Mouse (Mus musculus) ES-E14 (cell line): ENCODE data around the gene Fam178b. TPM values are rescaled to one million over a fixed set of nuclear protein-coding genes. Genes with fewer than 3 reads are reported as not detected.

Experiments
- DNase-seq: peaks from one replicate; pipeline ENCODE4 v3.0.0-alpha.2; 2013; ENCODE audit warnings: low read depth, low spot score
- H3K27ac ChIP-seq: 2 replicates; pipeline ENCODE4 v1.5.1; 2012; ENCODE audit warnings: low read depth, mild to moderate bottlenecking, low read length, moderate library complexity, mixed read lengths; ENCODE audit not compliant: poor library complexity, insufficient read depth, severe bottlenecking
- H3K36me3 ChIP-seq: 2 replicates; pipeline ENCODE4 v1.6.1; 2012; ENCODE audit warnings: mild to moderate bottlenecking, low read length, moderate library complexity, mixed read lengths; ENCODE audit not compliant: control insufficient read depth, poor library complexity, insufficient read depth, severe bottlenecking
- H3K4me1 ChIP-seq, 2 experiments: fragments of 150-350 bp in 1 of 2; sonication (generic) in 1 of 2; 2 replicates each; pipeline ENCODE4 v1.6.1; 2012; ENCODE audit warnings: low read length in 2 of 2, mild to moderate bottlenecking in 1 of 2, mixed read lengths in 1 of 2; ENCODE audit not compliant: control insufficient read depth in 2 of 2, insufficient read depth in 2 of 2, poor library complexity in 1 of 2
- H3K4me3 ChIP-seq, 2 experiments: fragments of 150-350 bp in 1 of 2; sonication (generic) in 1 of 2; 2 replicates each; pipeline ENCODE4 v1.5.1; 2012; ENCODE audit warnings: low read length in 2 of 2, low read depth in 1 of 2, mild to moderate bottlenecking in 1 of 2, mixed read lengths in 1 of 2; ENCODE audit not compliant: insufficient read depth in 1 of 2, poor library complexity in 1 of 2, severe bottlenecking in 1 of 2
- H3K9ac ChIP-seq: 2 replicates; pipeline ENCODE4 v1.6.1; 2012; ENCODE audit warnings: low read depth, mild to moderate bottlenecking, low read length, mixed read lengths; ENCODE audit not compliant: poor library complexity, insufficient read depth, severe bottlenecking
- H3K9me3 ChIP-seq: fragments of 150-350 bp; sonication (generic); 2 replicates; pipeline ENCODE4 v1.6.1; 2012; ENCODE audit warnings: low read depth, mild to moderate bottlenecking, low read length; ENCODE audit not compliant: control insufficient read depth, insufficient read depth
- CHD2 ChIP-seq: IDR thresholded peaks from 2 replicates; pipeline ENCODE4 v1.6.1; 2014; ENCODE audit warnings: mild to moderate bottlenecking, low read depth, low read length, inconsistent platforms
- HCFC1 ChIP-seq: IDR thresholded peaks from 2 replicates; pipeline ENCODE4 v1.6.1; 2012; ENCODE audit warnings: low read length, inconsistent platforms, borderline replicate concordance; ENCODE audit not compliant: insufficient read depth
- MAFK ChIP-seq: IDR thresholded peaks from 2 replicates; pipeline ENCODE4 v1.6.1; 2014; ENCODE audit warnings: mild to moderate bottlenecking, low read depth, low read length, inconsistent platforms; ENCODE audit not compliant: insufficient read depth
- ZC3H11A ChIP-seq: IDR thresholded peaks from 2 replicates; pipeline ENCODE4 v1.6.1; 2012; ENCODE audit warnings: low read depth, mild to moderate bottlenecking, inconsistent platforms, low read length, borderline replicate concordance
- ZNF384 ChIP-seq: IDR thresholded peaks from 2 replicates; pipeline ENCODE4 v1.6.1; 2012; ENCODE audit warnings: low read depth, low read length, inconsistent platforms
- in situ Hi-C, 2 experiments: fragments of 600-800 bp; cut with MboI; formaldehyde crosslinking; loops; one replicate each; pipeline ENCODE4 v1.15.1; 2025; ENCODE audit warnings: low sequenced_read_pairs in 2 of 2, inconsistent platforms in 1 of 2; ENCODE audit not compliant: unreplicated experiment in 2 of 2
- total RNA-seq: library from RNA; depleted of rRNA; stranded (reverse); fragments of 300-350 nt; gene quantifications from 2 replicates; pipeline ENCODE4 v1.2.3, GENCODE M21; 2012

Fam178b gene
- total RNA-seq, 1 experiment, result 8.0 TPM

- peaks cover 9 to 44% of the 10 kb centered on the region in 2 experiments; a peak in 3 of 4 replicates for H3K4me1 ChIP-seq
- no peak overlapping the region for H3K4me3 ChIP-seq
- no peak overlapping the region for H3K27ac ChIP-seq
- TF ChIP-seq CHD2, result no peak
- TF ChIP-seq ZC3H11A, result no peak
- no peak for TF ChIP-seq HCFC1
- no peak for TF ChIP-seq MAFK
- no peak for TF ChIP-seq ZNF384
- no peak overlapping the region for H3K9ac ChIP-seq
- H3K36me3 ChIP-seq, result no peaks in the 10 kb centered on the region
- in situ Hi-C loops, result no loop called here
- DNase-seq, result no peak
- no peaks in the 10 kb centered on the region for H3K9me3 ChIP-seq
Observed at GRCm38 (mm10) chr1:36574196-36574955, 108.6 kb downstream of the Fam178b start.

GRCm38 (mm10) chr1:36573524-36573923 lies 109.5 kb downstream of the Fam178b start:
- Histone ChIP-seq H3K9ac (no peak overlapping the region), H3K36me3 (no peaks in the 10 kb centered on the region), H3K4me3 (no peak overlapping the region), H3K27ac (no peak overlapping the region), H3K4me1 (peaks cover 9 to 49% of the 10 kb centered on the region in 2 experiments; a peak in 3 of 4 replicates), H3K9me3 (no peaks in the 10 kb centered on the region)
- in situ Hi-C loops, result no loop called here
- no peak for TF ChIP-seq HCFC1
- no peak for TF ChIP-seq ZNF384
- no peak for TF ChIP-seq CHD2
- TF ChIP-seq MAFK, result no peak
- no peak for TF ChIP-seq ZC3H11A
- DNase-seq, result no peak

- Histone ChIP-seq H3K27ac (no peak overlapping the region), H3K4me3 (no peak overlapping the region), H3K36me3 (no peaks in the 10 kb centered on the region), H3K9ac (no peak overlapping the region), H3K9me3 (no peaks in the 10 kb centered on the region), H3K4me1 (peaks cover 9 to 54% of the 10 kb centered on the region in 2 experiments; a peak in 3 of 4 replicates)
- TF ChIP-seq ZNF384, result no peak
- TF ChIP-seq CHD2, result no peak
- no peak for TF ChIP-seq HCFC1
- TF ChIP-seq ZC3H11A, result no peak
- no peak for TF ChIP-seq MAFK
- no peak for DNase-seq
- in situ Hi-C loops, result no loop called here
Observed at GRCm38 (mm10) chr1:36572709-36573108, 110.3 kb downstream of the Fam178b start.

GRCm38 (mm10) chr1:36572140-36572700 lies 110.8 kb downstream of the Fam178b start:
- no peak for DNase-seq
- Histone ChIP-seq H3K27ac (no peak overlapping the region), H3K9me3 (no peaks in the 10 kb centered on the region), H3K9ac (no peak overlapping the region), H3K4me3 (no peak overlapping the region), H3K4me1 (peaks cover 9 to 50% of the 10 kb centered on the region in 2 experiments; a peak in 3 of 4 replicates), H3K36me3 (no peaks in the 10 kb centered on the region)
- TF ChIP-seq ZNF384, result no peak
- no peak for TF ChIP-seq MAFK
- TF ChIP-seq ZC3H11A, result no peak
- no peak for TF ChIP-seq HCFC1
- TF ChIP-seq CHD2, result no peak
- in situ Hi-C loops, result no loop called here
